Mouse (Mus musculus): ENCODE measurements around the gene St7.

DNA sequence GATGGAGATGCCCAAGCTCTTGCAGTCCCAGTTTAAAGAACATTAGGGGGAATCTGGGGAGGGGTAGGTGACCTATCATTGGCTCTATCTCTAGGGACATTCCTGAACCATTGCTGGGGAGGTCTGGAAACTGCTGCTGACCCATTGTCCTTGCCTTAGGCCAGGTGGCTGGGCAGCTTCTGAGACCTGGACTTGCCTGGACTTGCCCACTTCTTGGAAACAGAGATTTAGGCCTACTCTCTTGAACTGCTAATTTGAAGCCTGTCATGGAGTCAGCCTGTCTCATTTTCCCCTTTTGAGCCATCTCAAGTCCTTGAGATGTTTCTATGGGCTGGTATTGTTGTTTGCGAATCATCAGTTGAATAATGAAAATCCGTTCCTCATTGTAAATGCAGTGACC, 130.9 kb downstream of the St7 start:
- no peak for TF ChIP-seq POLR2A (IDR thresholded peaks at IDR 0.05; ENCODE audit: borderline replicate concordance, insufficient read depth, low read length)
- TF ChIP-seq CTCF (IDR thresholded peaks at IDR 0.05; ENCODE audit: borderline replicate concordance, insufficient read depth, low read depth, low read length) = no peak
